Mouse (Mus musculus) ES-Bruce4 (cell line): ENCODE data around the gene Nrxn3. TPM values are rescaled to one million over a fixed set of nuclear protein-coding genes. Genes with fewer than 3 reads are reported as not detected.

Source experiments
- H3K27ac ChIP-seq: 2 replicates; pipeline ENCODE4 v1.5.1; 2012; ENCODE audit warnings: low read length, inconsistent platforms; ENCODE audit not compliant: insufficient read depth
- H3K27me3 ChIP-seq: 2 replicates; pipeline ENCODE4 v1.6.1; 2012; ENCODE audit warnings: mild to moderate bottlenecking, low read length, inconsistent platforms; ENCODE audit not compliant: control insufficient read depth, poor library complexity, insufficient read depth, severe bottlenecking
- H3K36me3 ChIP-seq: 2 replicates; pipeline ENCODE4 v1.6.1; 2012; ENCODE audit warnings: inconsistent platforms, mild to moderate bottlenecking, low read length, moderate library complexity; ENCODE audit not compliant: control insufficient read depth, poor library complexity, insufficient read depth, severe bottlenecking
- H3K4me1 ChIP-seq: one replicate; pipeline ENCODE4 v1.8.1; 2011; ENCODE audit warnings: low read length; ENCODE audit not compliant: control insufficient read depth, insufficient read depth
- H3K4me3 ChIP-seq: 2 replicates; pipeline ENCODE4 v1.5.1; 2011; ENCODE audit warnings: low read depth, mild to moderate bottlenecking, low read length
- H3K9ac ChIP-seq: 2 replicates; pipeline ENCODE4 v1.6.1; 2012; ENCODE audit warnings: low read depth, mild to moderate bottlenecking, inconsistent platforms; ENCODE audit not compliant: poor library complexity, severe bottlenecking
- H3K9me3 ChIP-seq: replicated peaks from 2 replicates; pipeline ENCODE4 v1.6.1; 2012; ENCODE audit warnings: mild to moderate bottlenecking, low read length, inconsistent platforms; ENCODE audit not compliant: control insufficient read depth, poor library complexity, insufficient read depth, severe bottlenecking
- CTCF ChIP-seq: IDR thresholded peaks from one replicate; pipeline ENCODE4 v1.8.1; 2011; ENCODE audit warnings: low read depth, low read length
- EP300 ChIP-seq: IDR thresholded peaks from 2 replicates; pipeline ENCODE4 v1.6.1; 2011; ENCODE audit warnings: low read depth, low read length; ENCODE audit not compliant: insufficient read depth
- POLR2A ChIP-seq: IDR thresholded peaks from one replicate; pipeline ENCODE4 v1.8.1; 2011; ENCODE audit warnings: low read length; ENCODE audit not compliant: insufficient read depth
- polyA plus RNA-seq: library from polyadenylated mRNA; stranded (reverse); fragments of >200 nt; gene quantifications from 2 replicates; pipeline ENCODE4 v1.2.4, GENCODE M21; 2011; ENCODE audit warnings: low read depth; ENCODE audit not compliant: missing spikeins, insufficient read depth, insufficient read length

The Nrxn3 gene
- polyA plus RNA-seq, 1 experiment = not detected

- TF ChIP-seq POLR2A (no peak), CTCF (no peak), EP300 (no peak)
- Histone ChIP-seq H3K4me1 (no peaks in the 10 kb centered on the region), H3K27ac (no peak overlapping the region), H3K9me3 (no peaks in the 10 kb centered on the region), H3K27me3 (no peaks in the 10 kb centered on the region), H3K4me3 (no peak overlapping the region), H3K36me3 (no peaks in the 10 kb centered on the region), H3K9ac (no peak overlapping the region)
Measured at GRCm38 (mm10) chr12:89888647-89889046, 1166.0 kb downstream of the Nrxn3 start.

DNA sequence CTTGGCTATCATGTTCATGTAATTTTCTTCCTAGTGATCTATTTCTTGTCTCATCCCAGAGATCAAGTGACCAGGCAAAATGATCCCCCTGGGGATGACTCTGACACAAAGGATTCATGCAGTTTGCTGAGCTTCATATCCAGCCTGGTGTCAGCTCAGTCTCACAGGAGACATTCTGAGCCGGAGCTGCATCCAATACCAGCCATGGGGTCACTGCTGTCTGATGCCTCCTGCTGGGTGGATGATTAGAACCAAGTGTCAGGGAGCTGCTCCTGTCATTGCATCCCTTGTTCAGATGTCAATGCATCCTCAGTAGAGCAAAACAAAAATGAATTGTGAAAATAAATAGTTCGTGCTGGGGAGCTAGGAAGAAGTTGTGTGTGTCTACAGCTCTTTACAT, 1174.2 kb downstream of the Nrxn3 start:
- Histone ChIP-seq H3K9ac (no peak overlapping the region), H3K4me1 (no peaks in the 10 kb centered on the region), H3K27ac (no peak overlapping the region), H3K36me3 (no peaks in the 10 kb centered on the region), H3K9me3 (no peaks in the 10 kb centered on the region), H3K4me3 (no peak overlapping the region), H3K27me3 (no peaks in the 10 kb centered on the region)
- TF ChIP-seq CTCF = no peak
- TF ChIP-seq POLR2A = no peak
- no peak for TF ChIP-seq EP300

GRCm38 (mm10) chr12:89909578-89909977, 1186.9 kb downstream of the Nrxn3 start:
- no peak overlapping the region for H3K9ac ChIP-seq
- no peaks in the 10 kb centered on the region for H3K27me3 ChIP-seq
- H3K4me3 ChIP-seq = no peak overlapping the region
- H3K9me3 ChIP-seq = no peaks in the 10 kb centered on the region
- H3K27ac ChIP-seq = no peak overlapping the region
- no peaks in the 10 kb centered on the region for H3K36me3 ChIP-seq
- no peak for TF ChIP-seq POLR2A
- no peak for TF ChIP-seq EP300
- no peak for TF ChIP-seq CTCF
- no peaks in the 10 kb centered on the region for H3K4me1 ChIP-seq

DNA sequence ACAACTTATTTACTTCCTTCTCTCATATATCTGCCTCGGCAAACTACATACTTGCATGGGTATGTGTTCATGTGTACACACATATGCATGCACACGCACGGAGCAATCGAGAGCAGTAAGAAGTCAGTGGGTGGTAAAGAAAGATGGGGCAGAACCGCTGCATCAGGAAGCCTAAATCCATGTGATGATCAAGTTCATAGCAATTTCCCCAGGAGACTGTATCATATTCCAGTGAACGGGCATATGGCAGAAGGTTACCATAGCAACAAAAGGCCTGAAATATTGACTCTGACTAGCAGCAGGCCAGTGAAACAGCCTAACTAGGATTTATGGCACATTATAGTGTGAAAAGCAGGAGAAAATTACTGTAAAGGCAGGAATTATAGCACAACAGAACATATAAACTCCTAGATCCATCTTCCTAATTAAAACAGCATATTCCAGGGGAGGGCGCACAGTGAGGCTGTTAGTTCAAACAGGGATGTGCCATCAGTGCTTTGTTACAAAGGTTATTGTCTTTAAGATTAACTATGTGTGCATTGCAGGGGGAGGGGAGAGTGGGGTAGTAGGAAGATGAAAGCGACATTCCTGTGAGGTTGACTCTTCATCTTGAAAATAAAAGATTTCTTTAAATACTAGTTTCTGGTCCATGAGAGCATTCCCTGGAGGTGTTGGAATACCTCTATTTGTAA, 1195.6 kb downstream of the Nrxn3 start:
- no peaks in the 10 kb centered on the region for H3K4me1 ChIP-seq
- no peak overlapping the region for H3K27ac ChIP-seq
- H3K9ac ChIP-seq = no peak overlapping the region
- no peaks in the 10 kb centered on the region for H3K27me3 ChIP-seq
- H3K36me3 ChIP-seq = no peaks in the 10 kb centered on the region
- H3K9me3 ChIP-seq = no peaks in the 10 kb centered on the region
- no peak overlapping the region for H3K4me3 ChIP-seq
- TF ChIP-seq POLR2A = no peak
- no peak for TF ChIP-seq CTCF
- no peak for TF ChIP-seq EP300

DNA sequence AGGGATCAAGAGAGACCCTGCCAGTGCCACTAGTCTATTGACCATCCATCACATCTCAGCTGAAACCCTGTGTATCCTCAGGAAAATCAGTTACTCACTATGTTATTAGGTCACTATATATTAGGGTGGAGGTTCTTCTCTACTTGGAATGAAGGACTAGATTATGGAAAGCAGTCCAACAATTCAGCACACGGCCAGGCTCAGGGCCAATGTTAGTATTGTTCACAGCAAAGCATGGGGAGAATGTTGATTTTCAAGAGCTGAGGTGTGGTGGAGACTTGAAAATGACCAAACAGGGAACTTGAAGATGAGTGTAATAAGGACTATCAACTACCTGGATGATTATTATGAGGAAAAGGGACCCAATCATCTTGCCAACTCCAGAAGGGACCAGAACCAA, 1209.7 kb downstream of the Nrxn3 start:
- Histone ChIP-seq H3K36me3 (no peaks in the 10 kb centered on the region), H3K4me3 (no peak overlapping the region), H3K9ac (no peak overlapping the region), H3K9me3 (no peaks in the 10 kb centered on the region), H3K27ac (no peak overlapping the region), H3K27me3 (no peaks in the 10 kb centered on the region), H3K4me1 (no peaks in the 10 kb centered on the region)
- TF ChIP-seq EP300 (no peak), CTCF (no peak), POLR2A (no peak)

GRCm38 (mm10) chr12:89933630-89934029, 1211.0 kb downstream of the Nrxn3 start:
- Histone ChIP-seq H3K36me3 (no peaks in the 10 kb centered on the region), H3K4me3 (no peak overlapping the region), H3K27me3 (no peaks in the 10 kb centered on the region), H3K9me3 (no peaks in the 10 kb centered on the region), H3K9ac (no peak overlapping the region), H3K4me1 (no peaks in the 10 kb centered on the region), H3K27ac (no peak overlapping the region)
- TF ChIP-seq EP300 = no peak
